Mouse (Mus musculus) heart, embryonic 10.5 days (tissue): ENCODE data around the gene Babam2. TPM values are rescaled to one million over a fixed set of nuclear protein-coding genes. Genes with fewer than 3 reads are reported as not detected.
"Not testable (repeated sequence)": the region's sequence is repeated elsewhere in the genome, so short reads cannot be mapped to it uniquely, and the experiment has no call there.

Experiments used
- DNase-seq: peaks from one replicate; pipeline ENCODE4 v3.0.0-alpha.2; 2017; ENCODE audit warnings: low spot score
- H3K27ac ChIP-seq: fragments of 300-500 bp; sonication (generic); 2 replicates; pipeline ENCODE4 v1.5.1; 2016; ENCODE audit warnings: mild to moderate bottlenecking
- H3K27me3 ChIP-seq: fragments of 300-500 bp; sonication (generic); 2 replicates; pipeline ENCODE4 v1.6.1; 2016; ENCODE audit warnings: mild to moderate bottlenecking; ENCODE audit not compliant: poor library complexity, insufficient read depth, severe bottlenecking
- H3K36me3 ChIP-seq: fragments of 300-500 bp; sonication (generic); 2 replicates; pipeline ENCODE4 v1.6.1; 2016; ENCODE audit warnings: mild to moderate bottlenecking, moderate library complexity
- H3K4me1 ChIP-seq: fragments of 300-500 bp; sonication (generic); 2 replicates; pipeline ENCODE4 v1.6.1; 2016; ENCODE audit warnings: mild to moderate bottlenecking
- H3K4me3 ChIP-seq: fragments of 300-500 bp; sonication (generic); 2 replicates; pipeline ENCODE4 v1.5.1; 2016; ENCODE audit warnings: mild to moderate bottlenecking, moderate library complexity
- H3K9me3 ChIP-seq: fragments of 300-500 bp; sonication (generic); 2 replicates; pipeline ENCODE4 v1.6.1; 2016; ENCODE audit warnings: mild to moderate bottlenecking, moderate library complexity
- WGBS: fragments of 180-500 bp; shearing (Covaris S2); methylation state at CpG from one replicate; pipeline ENCODE4 v1.1.7; 2016; 5-methylcytosine and 5-hydroxymethylcytosine counted together
- polyA plus RNA-seq: library from polyadenylated mRNA; unstranded; fragments of >200 nt; fragmentation: Nextera tagmentation; extraction: Ambion mirVana; gene quantifications from 2 replicates; pipeline ENCODE4 v1.2.1, GENCODE M21; 2016

Gene Babam2
- polyA plus RNA-seq, 1 experiment from 2014 or later: 43.6 TPM

DNA sequence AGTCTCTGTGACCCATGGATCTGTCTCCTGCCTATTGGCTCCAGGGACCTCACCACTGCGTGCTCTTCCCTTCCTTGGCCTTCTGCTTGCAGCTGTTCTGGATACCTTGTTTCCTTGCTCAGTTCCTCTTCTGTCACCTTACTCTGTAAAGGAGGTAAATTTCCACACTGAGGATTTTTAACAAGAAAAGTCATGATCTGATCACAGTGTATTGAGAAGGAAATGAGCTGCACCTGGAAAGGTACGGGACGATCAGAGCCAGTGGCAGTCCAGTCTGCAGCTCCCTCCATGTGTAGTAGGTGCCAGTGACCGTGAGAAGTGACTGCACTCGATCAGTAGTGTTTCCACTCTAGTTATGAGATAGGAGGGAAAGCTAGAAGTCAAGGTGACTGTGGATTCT, 129.8 kb downstream of the Babam2 start:
- Histone ChIP-seq H3K36me3 (no peaks in the 10 kb centered on the region), H3K9me3 (no peaks in the 10 kb centered on the region), H3K27ac (no peak overlapping the region), H3K27me3 (no peaks in the 10 kb centered on the region), H3K4me3 (no peak overlapping the region), H3K4me1 (no peaks in the 10 kb centered on the region)
- WGBS: 83% methylated on average over 5 of the region's 5 CpGs
- DNase-seq: no peak

- no peak for DNase-seq
- H3K4me3 ChIP-seq: no peak overlapping the region
- WGBS: 89% methylated on average over 5 of the region's 5 CpGs
- H3K27me3 ChIP-seq: no peaks in the 10 kb centered on the region
- H3K27ac ChIP-seq: no peak overlapping the region
- H3K9me3 ChIP-seq: no peaks in the 10 kb centered on the region
- no peaks in the 10 kb centered on the region for H3K36me3 ChIP-seq
- H3K4me1 ChIP-seq: no peaks in the 10 kb centered on the region
These were observed 130.4 kb downstream of the Babam2 start for GRCm38 (mm10) chr5:31827896-31828295.

- Histone ChIP-seq H3K27ac (no peak overlapping the region), H3K4me1 (no peaks in the 10 kb centered on the region), H3K36me3 (no peaks in the 10 kb centered on the region), H3K27me3 (no peaks in the 10 kb centered on the region), H3K4me3 (no peak overlapping the region), H3K9me3 (no peaks in the 10 kb centered on the region)
- 77% methylated on average over 10 of the region's 10 CpGs for WGBS
- DNase-seq: no peak
These were observed 131.3 kb downstream of the Babam2 start for GRCm38 (mm10) chr5:31828747-31829146.

GRCm38 (mm10) chr5:31829588-31829987, 132.1 kb downstream of the Babam2 start:
- H3K4me1 ChIP-seq: no peaks in the 10 kb centered on the region
- no peaks in the 10 kb centered on the region for H3K27me3 ChIP-seq
- no peaks in the 10 kb centered on the region for H3K9me3 ChIP-seq
- H3K4me3 ChIP-seq: no peak overlapping the region
- H3K27ac ChIP-seq: no peak overlapping the region
- WGBS: 64% methylated on average over 1 of the region's 1 CpGs
- DNase-seq: no peak
- H3K36me3 ChIP-seq: no peaks in the 10 kb centered on the region

DNA sequence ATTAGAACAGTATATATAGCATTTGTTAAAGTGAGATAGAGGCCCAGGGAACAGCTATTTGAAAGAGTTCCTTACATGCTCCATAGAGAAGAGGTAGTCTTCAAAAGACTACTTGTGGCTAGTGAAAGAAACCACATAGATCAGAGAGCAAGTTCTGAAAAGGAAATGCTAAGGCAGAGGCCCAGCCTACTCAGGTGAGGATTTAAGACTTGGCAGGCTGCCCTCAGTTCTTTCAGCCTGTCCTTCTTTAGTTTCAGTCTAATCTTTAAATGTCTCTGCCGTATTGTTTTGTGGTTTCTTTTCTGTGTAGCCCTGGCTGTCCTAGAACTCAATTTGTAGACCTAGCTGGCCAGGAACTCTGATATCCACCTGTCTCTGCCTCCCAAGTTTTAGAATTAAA, 134.1 kb downstream of the Babam2 start:
- 74% methylated on average over 1 of the region's 1 CpGs for WGBS
- DNase-seq: no peak
- Histone ChIP-seq H3K4me1 (no peaks in the 10 kb centered on the region), H3K27ac (no peak overlapping the region), H3K27me3 (no peaks in the 10 kb centered on the region), H3K36me3 (no peaks in the 10 kb centered on the region), H3K9me3 (no peaks in the 10 kb centered on the region), H3K4me3 (no peak overlapping the region)

DNA sequence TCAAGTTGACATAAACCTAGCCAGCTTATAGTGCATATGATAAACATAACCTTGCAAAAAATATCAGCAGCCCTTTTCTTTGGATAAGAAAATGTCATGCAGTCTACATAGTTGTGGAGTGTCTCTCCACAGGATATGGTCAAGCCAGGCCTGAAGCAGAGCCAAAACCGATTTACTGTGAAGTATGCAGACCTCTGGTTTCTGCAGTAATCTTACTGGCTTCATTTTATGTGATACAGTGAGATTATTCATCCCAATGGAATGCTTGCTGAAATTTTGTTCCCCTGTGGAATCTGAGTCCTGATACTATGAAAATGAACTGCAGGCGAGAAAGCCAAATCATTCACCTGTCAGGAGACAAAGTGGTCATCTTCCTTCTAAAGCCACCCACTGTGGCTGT, 138.2 kb downstream of the Babam2 start:
- Histone ChIP-seq H3K4me1 (no peaks in the 10 kb centered on the region), H3K36me3 (no peaks in the 10 kb centered on the region), H3K9me3 (no peaks in the 10 kb centered on the region), H3K27ac (no peak overlapping the region), H3K27me3 (no peaks in the 10 kb centered on the region), H3K4me3 (no peak overlapping the region)
- WGBS: 77% methylated on average over 2 of the region's 2 CpGs
- DNase-seq: no peak

DNA sequence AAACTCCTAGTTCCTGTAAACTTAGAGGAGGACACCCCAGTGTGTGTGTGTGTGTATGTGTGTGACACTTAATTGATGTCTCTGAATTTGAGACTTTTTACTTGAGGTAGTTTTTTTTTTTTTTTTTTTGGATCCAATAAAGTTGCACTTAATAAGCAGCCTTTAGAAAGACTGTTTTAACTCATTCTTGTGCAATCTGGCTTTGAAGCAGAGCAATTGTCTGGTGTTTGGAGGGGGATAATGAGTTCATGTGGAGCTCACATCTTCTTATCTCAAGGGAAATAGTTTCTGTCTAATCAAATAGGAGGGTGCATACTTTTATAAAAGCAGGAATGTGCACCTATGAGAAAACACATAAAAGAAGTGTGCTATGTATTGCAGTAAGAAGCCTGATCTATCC, 142.5 kb downstream of the Babam2 start:
- Histone ChIP-seq H3K27me3 (no peaks in the 10 kb centered on the region), H3K36me3 (no peaks in the 10 kb centered on the region), H3K27ac (no peak overlapping the region), H3K4me3 (no peak overlapping the region), H3K4me1 (no peaks in the 10 kb centered on the region), H3K9me3 (no peaks in the 10 kb centered on the region)
- no peak for DNase-seq

DNA sequence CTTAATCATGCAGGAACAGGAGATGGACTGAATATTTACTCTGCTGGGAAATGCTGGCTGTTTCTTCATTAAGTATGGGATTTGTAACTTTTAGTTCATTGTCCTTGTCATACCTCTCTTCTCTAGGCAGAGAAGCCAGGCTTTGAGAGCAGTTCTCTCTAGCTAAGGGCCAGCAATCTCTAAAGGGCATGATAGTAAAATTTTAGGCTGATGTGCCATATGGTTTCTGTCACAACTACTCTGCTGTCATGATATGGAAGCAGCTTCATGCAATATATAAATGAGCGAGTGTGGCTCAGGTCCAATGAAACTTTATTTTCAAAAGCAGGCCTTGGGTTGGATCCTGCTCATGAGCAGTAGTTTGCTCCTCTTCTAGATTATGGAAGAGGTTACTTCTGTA, 142.9 kb downstream of the Babam2 start:
- Histone ChIP-seq H3K4me1 (no peaks in the 10 kb centered on the region), H3K36me3 (no peaks in the 10 kb centered on the region), H3K9me3 (no peaks in the 10 kb centered on the region), H3K27me3 (no peaks in the 10 kb centered on the region), H3K27ac (no peak overlapping the region), H3K4me3 (no peak overlapping the region)
- DNase-seq: no peak
- WGBS: 87% methylated on average over 1 of the region's 1 CpGs

DNA sequence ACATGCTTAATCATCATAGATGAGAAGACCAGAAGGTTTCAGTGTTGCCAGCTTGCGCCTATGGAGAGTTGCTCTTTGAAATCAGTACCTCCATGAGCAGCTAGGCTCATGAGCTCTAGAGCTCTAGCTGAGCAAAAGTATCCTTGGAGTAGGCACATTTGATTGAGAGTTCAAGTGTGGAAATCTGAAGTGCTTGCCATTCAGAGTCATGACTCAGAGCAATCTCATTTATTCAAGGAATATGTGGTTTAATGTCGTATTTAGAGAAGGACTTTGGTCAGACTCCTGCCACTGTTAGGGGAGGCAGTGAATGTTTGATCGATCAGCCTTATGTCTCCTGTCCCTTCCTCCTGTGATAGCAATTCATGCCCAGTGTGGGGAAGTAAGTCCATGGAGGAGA, 147.4 kb downstream of the Babam2 start:
- DNase-seq: no peak
- no peak overlapping the region for H3K27ac ChIP-seq
- no peaks in the 10 kb centered on the region for H3K27me3 ChIP-seq
- 86% methylated on average over 3 of the region's 3 CpGs for WGBS
- no peaks in the 10 kb centered on the region for H3K4me1 ChIP-seq
- no peaks in the 10 kb centered on the region for H3K36me3 ChIP-seq
- H3K4me3 ChIP-seq: no peak overlapping the region
- no peaks in the 10 kb centered on the region for H3K9me3 ChIP-seq

DNA sequence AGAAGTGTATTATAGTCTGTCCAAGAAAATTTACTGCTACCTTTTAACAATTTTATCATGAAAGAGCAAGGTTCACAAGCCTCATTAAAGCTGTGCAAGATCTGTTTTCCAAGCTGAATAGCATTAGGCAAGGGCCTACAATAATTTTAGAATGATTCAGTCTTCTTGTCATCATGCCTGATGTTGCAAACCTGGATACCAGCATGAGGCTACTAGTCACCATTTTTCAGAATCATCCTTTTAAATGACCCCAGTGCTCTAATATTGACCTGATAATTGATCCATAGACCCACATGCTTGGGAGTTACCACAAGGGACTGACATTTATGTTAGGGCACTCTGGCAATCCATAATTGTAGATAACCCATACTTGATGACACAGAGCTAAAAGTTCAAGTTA, 149.5 kb downstream of the Babam2 start:
- Histone ChIP-seq H3K27me3 (no peaks in the 10 kb centered on the region), H3K27ac (no peak overlapping the region), H3K4me3 (no peak overlapping the region), H3K9me3 (no peaks in the 10 kb centered on the region), H3K4me1 (no peaks in the 10 kb centered on the region), H3K36me3 (peaks cover 3% of the 10 kb centered on the region; the same call in 1 of the 2 replicates)
- DNase-seq: no peak

GRCm38 (mm10) chr5:31848995-31849394, 151.5 kb downstream of the Babam2 start:
- peaks cover 3% of the 10 kb centered on the region; the same call in 1 of the 2 replicates for H3K36me3 ChIP-seq
- DNase-seq: no peak
- H3K27me3 ChIP-seq: no peaks in the 10 kb centered on the region
- H3K4me3 ChIP-seq: no peak overlapping the region
- no peaks in the 10 kb centered on the region for H3K4me1 ChIP-seq
- H3K9me3 ChIP-seq: no peaks in the 10 kb centered on the region
- H3K27ac ChIP-seq: no peak overlapping the region

GRCm38 (mm10) chr5:31852786-31853185, 155.3 kb downstream of the Babam2 start:
- Histone ChIP-seq H3K4me1 (no peaks in the 10 kb centered on the region), H3K9me3 (no peaks in the 10 kb centered on the region), H3K27me3 (no peaks in the 10 kb centered on the region), H3K27ac (no peak overlapping the region), H3K4me3 (no peak overlapping the region), H3K36me3 (peaks cover 3% of the 10 kb centered on the region; the same call in 1 of the 2 replicates)
- no peak for DNase-seq
- 92% methylated on average over 1 of the region's 1 CpGs for WGBS

GRCm38 (mm10) chr5:31853831-31854230, 156.3 kb downstream of the Babam2 start:
- Histone ChIP-seq H3K4me3 (no peak overlapping the region), H3K36me3 (peaks cover 3% of the 10 kb centered on the region; the same call in 1 of the 2 replicates), H3K27me3 (no peaks in the 10 kb centered on the region), H3K27ac (no peak overlapping the region), H3K9me3 (no peaks in the 10 kb centered on the region), H3K4me1 (no peaks in the 10 kb centered on the region)
- DNase-seq: no peak
- 91% methylated on average over 1 of the region's 1 CpGs for WGBS

DNA sequence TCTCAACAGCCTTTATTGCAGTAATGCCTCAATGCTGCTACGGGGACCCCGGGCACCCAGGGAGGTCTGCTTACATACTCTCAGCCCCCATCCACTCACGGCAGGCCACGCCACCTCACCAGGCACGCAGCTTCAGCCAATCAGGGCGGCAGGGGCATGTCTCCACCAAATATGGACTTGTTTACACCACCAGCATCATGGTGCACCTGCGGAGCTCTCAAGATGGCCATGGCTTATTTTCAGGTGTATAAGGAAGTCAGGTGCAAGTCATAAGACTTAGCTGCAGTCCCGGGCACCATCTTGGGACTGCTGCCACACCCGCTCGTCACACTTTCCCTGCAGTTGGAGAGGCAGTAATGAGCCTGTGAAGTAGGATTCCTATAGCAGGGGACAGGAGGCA, 161.4 kb downstream of the Babam2 start:
- H3K27ac ChIP-seq, H3K27me3 ChIP-seq, H3K9me3 ChIP-seq, H3K36me3 ChIP-seq, H3K4me1 ChIP-seq, H3K4me3 ChIP-seq, DNase-seq: not testable (repeated sequence)
- WGBS: 78% methylated on average over 10 of the region's 10 CpGs
